Mouse (Mus musculus) retina, embryonic 14.5 days (tissue): ENCODE measurements around the gene Arg2.

ENCODE experiments used
- DNase-seq: peaks from one replicate; pipeline ENCODE4 v3.0.0-alpha.2; 2015; ENCODE audit warnings: low spot score

Arg2 gene

DNA sequence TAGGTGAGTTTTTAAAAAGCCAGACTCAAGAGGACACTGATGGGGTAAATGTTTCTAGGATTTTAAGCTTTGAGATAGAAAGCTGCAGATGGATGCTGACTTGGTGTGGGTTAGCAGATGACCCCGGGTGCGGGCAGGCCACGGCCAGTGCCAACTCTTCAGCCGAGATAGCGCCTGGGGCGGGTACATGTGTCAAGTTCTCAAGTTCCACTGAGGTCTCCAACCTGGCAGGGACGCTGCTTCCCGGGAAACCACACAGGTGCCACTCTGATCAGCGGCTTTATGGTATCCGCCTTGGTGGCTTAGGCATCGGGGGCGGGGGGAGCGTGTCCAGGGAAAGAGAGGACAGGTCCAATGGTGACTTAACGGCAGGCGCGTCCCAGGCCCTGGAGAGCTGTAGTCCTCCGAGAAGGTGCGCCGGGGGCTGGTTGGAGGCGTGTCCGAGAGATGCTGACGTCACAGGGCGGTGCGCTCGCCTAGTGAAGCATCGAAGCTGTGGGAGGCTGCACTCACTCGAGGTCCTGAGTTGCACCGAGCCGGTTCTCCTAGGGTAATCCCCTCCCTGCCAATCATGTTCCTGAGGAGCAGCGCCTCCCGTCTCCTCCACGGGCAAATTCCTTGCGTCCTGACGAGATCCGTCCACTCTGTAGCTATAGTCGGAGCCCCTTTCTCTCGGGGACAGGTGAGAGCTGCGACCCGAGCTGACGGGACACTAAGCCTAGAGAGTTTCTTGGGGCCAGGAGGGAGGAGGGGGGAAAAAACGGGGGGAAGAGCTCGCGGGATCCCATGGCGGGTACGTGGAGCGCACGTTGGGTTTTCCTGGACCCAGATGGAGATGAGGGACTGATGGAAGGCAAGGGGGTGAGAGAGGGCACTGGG lies at the start of gene Arg2:
TSS of gene Arg2 (plus strand) at position 479 of the 879 bp plus-strand sequence.
- peak; percentile 80 for DNase-seq

DNA sequence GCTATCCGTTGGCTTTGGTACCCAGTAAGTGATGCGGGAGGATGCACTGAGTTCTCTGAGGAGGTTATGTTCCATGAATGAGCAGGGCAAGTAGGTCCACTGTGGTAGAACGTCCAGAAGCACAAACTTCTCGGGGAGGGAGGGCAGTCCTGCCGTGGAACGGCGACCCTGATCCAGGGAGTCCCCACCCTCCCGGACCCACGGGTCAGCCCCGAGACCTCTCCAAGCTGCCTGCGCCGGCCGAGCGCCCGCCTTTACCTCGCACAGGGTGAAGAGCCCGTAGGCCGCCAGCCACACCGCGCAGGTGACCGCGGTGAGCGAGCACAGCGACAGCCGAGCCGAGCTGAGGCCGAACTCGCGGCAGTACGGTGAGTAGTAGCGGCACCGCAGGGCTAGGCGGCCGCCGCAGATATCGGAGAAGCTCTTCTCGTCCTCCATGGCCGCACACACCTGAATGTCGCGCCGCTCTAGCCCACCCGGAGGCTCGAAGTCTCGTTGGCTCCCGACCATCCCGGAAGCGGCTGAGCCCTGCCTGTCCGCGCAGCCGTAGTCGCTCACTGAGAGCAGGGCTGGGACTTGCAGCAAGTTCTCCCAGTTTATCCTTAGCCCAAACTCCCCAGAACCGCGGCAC lies 41.3 kb upstream of the Arg2 start, which contains the start of gene Pigh:
TSS of gene Pigh (minus strand) at position 470 of the 631 bp plus-strand sequence.
- peak; percentile 91 for DNase-seq

DNA sequence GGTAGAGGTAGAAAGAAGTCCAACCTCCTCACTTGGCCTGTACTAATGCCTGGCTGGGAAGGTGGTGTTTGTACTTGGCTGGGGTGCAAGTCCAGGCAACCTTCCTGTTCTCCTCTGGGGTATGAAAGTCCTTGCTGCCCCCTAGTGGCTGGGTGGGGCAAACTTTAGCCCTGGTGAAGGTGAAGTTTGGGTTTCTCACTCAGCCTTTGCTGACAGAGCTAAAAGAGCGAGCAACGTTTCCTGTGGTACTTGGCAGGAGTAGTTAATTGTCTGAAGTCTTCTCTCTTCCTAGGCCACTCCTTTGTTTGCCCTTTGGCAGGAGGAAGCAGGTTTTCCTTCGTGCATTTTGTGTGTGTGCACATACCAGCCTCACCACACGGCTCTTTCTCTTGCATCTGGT lies 38.0 kb upstream of the Arg2 start:
- DNase-seq = peak; percentile 18

DNA sequence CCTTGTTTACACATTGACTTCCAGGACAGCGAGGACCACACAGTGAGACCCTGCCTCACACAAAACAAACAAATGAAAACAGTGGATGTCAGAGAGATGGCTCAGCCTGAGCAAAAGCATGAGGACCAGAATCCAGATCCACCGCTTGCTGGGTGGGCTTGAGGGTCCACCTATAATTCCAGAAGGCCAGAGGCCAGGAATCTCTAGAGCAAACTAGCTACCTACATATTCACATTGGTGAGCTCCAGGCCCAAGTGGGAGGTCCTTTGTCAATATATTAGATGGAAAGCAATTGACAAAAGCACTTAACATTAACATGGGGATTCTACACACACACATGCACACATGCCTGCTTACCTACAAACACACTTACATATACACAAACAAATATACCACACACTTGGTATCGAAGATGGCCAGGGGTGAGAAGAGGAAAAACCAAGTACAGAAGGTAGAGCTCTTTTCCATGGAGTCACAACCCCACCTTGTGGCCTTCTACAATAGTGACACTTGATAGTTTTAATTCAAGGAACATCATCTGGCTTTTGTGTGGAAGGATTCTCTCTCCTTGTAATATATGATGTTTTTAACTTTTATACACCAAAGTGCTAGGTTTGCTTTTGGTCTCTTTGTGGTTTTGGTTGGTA lies 33.3 kb upstream of the Arg2 start:
- peak; percentile 79 for DNase-seq

DNA sequence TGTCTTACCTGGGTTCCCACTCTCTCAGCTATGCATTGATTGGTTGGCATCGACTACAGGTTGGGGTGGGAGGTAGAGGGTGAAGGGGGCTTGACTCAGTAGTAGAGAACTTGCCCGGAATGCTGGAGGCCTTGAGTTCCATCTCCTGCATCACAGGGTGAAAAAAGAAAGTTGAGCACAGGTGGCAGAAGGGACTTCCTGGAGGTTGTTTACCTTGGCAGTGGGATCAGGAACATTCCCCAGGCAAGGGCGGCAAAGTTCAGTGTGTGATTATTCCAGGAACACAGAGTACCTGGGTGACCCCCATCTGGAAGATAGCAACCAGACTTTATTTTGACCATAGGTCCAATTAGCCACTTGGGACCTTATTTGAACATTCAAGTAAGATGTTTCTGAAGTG lies 26.8 kb upstream of the Arg2 start:
- DNase-seq = no peak

DNA sequence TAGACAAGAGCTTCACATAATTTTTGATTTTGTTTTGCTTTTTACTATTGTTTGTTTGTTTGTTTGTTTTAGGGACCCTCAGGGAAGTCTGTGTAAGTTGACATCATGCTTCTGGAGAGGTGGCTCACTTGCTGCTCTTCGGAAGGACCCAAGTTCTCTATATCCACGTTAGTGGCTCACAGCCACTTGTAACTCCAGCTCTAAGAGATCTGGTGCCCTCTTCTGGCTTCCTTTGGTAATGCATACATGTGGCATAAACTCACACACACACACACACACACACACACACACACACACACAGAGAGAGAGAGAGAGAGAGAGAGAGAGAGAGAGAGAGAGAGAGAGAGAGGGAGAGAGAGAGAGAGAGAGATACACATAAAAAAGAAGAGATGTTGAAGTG lies 26.0 kb upstream of the Arg2 start:
- no peak for DNase-seq

DNA sequence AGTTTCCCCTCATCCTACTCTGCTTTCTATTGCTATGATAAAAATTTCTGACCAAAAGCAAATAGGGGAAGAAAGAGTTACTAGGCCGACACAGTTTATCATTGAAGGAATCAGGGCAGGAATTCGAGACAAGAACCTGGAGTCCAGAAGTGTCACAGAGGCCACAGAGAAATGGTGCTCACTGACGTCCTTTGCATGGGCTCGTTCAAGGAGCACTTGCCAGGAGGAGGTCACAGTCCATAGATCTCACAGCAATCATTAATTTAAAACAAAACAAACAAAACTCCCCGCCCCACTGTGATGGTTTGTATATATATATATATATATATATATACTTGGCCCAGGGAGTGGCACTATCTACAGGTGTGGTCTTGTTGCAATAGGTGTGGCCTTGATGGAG lies 25.3 kb upstream of the Arg2 start:
- DNase-seq = no peak

DNA sequence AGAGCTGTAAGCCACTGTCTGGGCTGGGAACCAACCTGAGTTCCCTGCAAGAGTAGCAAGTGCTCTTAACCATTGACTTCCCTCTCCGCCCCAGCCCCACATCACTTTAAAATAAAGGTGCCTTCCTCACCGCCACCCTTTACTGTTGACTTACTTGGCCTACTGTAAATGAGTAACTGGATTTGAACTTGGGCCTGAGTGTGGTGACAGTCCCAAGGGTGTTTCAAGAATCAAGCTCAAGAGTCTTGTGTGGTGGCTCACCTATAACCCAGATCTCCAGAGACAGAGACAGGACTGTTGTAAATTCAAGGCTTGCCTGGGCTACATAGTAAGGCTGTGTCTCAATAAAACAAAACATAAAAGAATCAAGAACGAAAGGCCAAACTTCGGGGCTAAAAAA lies 11.6 kb upstream of the Arg2 start:
- no peak for DNase-seq

DNA sequence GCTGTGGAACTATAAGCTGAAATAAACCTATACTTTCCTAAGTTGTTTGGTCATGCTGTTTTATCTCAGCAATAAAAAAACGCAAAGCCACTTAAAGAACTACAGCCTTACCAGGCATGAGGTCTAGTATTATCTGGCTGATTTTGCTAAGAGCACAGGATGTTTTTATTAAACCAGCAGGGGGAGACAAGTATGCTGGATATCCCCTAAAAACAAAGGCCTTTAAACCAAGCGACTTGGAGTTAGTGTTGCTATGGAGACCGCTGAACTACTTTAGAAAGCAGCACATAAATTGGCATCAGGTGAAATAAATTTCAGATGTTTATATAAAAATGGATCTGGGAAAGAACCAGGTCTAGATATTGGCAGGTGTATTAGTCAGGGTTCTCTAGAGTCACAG lies 7.8 kb upstream of the Arg2 start:
- DNase-seq = peak; percentile 70

DNA sequence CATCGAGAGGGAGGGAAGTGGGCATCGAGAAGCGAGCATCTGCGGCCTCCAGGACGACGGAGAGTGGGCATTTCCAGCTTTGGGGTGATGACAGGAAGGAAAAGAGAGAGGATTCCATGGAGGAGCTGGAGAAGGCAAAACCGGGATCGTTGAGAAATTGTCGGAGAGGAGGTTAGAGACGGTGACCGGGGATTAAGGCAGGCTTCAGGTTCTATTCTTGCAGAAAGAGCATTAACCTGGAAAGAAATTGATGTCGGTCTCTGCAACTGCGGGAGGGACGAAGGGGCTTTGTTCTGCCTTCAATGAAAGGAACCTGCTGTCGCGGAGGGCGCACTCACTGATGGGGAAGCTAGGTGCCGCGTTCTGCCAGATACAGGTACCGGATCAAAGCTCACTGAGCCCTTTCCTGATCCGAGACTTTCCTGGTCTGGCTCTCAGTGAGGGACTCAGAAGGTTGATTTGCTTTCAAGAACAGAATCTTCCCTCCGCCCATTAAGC lies 650 bp downstream of the Arg2 start:
- DNase-seq = peak; percentile 28

DNA sequence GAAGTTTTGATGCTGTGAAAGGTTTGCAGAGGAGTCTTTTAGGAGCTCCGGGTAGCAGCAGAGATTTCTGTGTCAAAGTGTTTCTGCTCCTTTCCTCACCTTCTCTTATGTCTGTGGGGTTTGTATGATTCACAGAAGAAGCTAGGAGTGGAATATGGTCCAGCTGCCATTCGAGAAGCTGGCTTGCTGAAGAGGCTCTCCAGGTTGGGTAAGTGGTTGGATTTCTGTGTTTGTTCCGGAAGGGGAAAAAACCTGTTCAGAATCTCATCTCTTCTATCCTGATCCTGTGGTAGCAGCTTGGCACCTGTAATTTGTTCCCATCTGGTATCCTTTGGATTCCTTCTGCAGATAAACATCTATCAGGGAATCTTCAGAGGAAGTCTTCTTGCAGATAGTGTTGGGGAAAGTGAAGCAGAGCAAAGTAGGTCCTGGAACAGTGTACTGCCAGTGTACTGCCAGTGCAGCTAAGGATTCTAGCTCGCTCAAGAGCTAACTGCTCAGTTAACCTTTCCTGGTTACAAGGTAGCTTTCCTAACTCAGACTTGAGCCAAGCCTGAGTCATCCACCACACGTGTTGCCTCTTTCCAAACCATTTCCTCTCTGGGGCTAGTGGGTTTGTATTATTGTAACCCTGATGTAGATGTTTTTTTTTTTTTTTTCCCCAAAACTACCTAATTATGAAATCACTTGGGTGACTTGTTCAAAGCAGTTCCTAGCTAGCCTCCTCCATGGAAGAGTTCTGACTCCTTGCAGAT lies 1.3 kb downstream of the Arg2 start:
- no peak for DNase-seq

DNA sequence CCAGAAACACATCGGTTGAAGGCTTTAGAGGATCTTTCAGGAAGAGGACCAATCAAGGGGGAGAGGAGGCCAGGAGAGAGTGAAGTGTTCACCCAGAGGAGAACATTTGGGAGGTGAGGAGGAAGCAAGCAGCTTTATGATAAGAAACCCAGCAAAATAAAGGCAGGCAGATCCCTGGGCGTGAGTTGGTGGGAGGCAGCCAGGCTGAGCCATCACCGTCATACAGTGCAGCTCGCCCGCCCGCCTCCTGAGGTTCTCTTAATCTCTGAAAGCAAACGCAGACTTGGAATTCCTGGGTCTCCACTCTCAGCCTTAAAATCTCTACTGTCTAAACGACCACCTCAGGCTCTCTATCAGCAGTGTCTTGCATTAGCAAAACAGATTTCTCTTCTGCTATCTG lies 4.1 kb downstream of the Arg2 start:
- no peak for DNase-seq

DNA sequence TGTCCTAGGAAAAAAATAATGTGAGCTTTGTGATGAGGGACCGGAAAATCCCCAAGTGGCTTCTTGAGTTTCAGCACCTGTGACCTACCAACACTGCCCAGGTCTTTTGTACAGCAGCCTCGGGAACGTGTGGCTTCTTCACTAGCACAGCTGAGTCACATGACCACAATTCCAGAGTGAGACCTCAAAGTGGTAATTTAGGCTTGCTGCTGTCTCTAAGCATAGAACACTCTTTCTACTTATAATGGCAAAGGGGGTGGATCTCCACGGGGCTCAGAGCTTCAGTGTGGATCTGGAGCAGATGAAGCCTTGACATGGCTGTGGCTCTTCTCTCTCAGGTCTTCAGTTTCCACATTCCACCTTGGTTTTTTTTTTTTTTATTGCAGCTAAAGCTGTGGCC lies 4.5 kb downstream of the Arg2 start:
- DNase-seq = no peak

DNA sequence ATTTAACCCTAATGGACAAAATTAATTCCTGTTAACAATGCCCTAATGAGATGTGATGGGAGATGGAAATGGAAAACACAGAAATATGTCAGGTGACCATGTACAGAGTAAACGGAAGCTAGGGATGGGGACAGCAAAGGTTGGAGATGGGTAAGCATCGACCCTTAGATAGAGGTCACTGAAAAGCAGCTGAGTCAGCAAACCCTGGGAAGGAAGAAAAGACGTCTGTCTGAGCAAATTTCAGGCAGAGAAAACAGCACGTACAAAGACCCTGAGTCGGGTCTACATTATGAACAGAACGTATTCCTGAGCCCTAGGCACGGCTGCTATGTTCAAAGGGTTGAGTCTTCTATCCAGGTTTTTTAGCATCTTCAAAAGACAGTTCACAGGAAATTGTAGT lies 6.4 kb downstream of the Arg2 start:
- DNase-seq = no peak

DNA sequence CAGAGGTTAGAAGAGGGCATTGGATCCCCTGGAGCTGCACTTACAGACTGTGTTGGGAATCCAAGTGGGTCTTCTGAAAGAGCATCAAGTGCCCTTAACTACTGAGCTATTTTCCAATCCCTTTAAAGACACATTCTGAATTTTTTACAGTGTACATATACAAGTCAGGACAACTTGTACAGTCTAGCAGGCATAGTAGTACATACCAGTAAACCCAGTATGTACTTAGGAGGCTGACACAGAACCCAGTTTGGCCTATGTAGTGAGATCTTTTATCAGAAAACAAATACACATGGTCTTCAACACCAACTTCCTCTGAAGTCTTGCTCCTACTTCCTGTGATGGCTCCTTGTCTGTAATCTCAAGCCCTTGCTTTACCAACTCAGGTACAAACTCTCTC lies 8.4 kb downstream of the Arg2 start:
- DNase-seq = no peak

DNA sequence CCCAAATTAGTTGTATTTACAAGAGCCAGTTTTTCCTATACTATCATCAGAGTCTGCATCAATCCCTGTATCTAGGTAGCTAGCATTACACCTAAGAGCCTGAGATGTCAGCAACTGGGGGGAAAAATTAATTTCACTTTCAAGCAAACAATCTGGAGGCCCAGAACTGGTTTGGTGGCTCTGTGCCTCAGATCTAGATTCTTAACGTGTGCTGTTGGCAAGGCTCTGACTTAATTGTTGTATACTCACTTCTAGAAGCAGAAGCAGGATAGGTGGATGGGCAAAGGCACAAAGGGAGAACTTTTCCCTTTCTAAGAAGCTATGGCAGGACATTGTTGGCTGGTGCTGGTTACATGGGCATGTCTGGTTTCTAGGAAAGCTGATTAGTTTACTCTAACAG lies 8.8 kb downstream of the Arg2 start:
- DNase-seq = no peak

DNA sequence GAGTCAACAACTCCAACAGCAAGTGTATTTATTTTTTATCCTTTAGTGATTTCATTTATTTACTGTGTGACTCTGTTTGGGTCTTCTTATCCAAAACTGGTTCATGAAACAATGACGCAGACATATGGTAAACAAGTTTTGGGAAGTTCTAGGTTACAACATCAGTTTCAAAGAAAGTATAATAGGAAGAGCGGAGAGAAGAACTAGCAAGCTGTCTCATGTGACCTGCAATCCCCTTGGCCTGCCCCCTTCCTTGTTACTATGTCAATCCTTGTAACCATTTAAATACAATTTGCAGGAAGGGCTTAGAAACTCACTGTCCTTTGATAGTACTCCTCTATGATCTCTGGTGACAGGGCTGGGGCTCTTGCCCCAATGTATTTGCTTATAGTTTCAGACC lies 10.2 kb downstream of the Arg2 start:
- no peak for DNase-seq

DNA sequence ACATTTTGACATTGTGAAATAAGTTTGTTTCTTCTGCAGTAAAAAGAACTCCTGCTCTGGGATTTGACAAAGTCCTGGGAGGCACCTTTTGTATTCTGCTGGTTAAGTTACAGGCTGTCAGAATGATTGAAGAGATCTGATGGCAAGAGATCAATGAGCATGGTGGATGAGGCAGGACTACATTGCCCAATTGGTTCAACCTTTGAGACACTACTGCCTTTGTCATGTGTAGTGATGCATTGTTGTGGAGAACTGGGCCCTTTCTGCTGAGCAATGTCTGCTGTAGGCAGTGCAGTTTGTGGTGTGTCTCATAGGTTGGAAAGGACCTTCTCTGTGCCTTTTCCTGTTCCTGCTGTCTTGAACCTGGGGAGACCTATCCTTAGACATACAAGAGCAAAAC lies 10.8 kb downstream of the Arg2 start:
- DNase-seq = no peak

DNA sequence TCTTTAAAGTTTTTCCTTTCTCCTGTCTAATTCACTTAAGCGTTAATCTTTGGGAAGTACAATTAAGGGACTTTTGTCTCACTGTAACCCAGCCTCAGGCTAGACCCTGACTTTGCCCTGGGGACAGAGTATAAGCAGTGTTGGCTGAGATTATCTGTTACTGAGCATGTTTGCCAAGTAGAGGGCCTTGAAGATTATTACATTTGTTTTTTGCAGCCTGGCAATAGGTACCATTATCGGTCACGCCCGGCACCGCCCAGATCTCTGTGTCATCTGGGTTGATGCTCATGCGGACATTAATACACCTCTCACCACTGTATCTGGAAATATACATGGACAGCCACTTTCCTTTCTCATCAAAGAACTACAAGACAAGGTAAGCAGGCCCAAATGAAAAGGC lies 19.1 kb downstream of the Arg2 start:
- no peak for DNase-seq

DNA sequence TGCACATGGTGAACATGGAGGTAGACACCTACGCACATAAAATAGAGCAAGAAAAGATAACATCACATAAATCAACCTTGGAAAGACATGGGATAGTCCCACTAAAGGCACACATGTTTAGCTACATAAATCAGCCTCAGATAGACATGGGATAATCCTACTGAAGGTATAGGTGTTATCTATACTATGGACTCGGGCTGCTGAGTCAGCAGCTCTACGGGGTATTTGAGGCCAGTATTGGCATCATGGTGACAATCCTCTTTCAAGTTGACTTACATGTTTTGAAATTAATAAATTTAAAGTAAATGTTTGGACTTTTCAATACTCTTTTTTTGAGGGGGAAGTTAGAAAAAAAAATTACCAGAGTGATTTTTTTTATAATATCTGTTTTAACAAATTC lies 32.3 kb downstream of the Arg2 start:
- DNase-seq = no peak

DNA sequence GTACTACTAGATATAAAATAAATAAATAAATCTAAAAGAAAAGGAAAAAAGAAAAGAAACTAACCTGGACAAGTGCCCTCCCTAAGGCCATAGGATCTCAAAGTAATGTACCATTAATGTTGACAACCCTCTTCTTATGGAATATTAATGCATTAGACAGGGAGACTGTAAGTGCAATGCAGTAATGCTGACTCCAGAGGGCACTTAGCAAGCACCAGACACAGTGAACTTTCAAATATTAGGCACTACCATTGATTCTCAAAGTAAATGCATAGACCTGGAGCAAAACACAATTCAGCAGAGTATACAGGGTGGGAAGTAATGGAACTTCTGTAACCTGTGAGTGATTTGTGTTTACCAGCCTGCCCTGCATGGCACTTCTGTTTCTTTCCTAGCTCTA lies 38.6 kb downstream of the Arg2 start:
- DNase-seq = peak; percentile 16

DNA sequence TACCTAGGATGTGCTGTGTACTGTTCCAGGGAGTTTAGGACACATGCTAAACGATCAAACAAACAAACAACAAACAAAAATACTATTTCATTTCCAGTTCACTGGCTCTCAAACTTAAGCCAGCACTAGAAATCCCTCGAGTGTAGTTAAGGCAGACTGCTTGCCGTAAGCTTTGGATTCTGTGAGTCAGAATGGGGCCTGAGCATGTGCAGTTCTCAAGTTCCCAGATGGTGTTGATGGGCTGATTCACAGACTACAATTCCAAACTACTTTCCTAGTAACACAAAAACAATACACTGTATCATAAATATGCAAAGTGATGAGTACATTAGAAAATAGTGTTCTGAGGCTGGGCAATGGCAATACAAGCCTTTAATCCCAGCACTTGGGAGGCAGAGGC lies 39.8 kb downstream of the Arg2 start:
- DNase-seq = no peak
